Mouse (Mus musculus) bone marrow macrophage, adult 2 months (primary cell): ENCODE results near the gene Phactr2.

Experiments
- CTCF ChIP-seq: IDR thresholded peaks from 2 replicates; pipeline ENCODE4 v1.5.1; 2012; ENCODE audit warnings: low read depth, mild to moderate bottlenecking, low read length, moderate library complexity
- POLR2A ChIP-seq: IDR thresholded peaks from 2 replicates; pipeline ENCODE4 v1.6.1; 2012; ENCODE audit warnings: mild to moderate bottlenecking, low read depth, low read length, borderline replicate concordance

GRCm38 (mm10) chr10:13294886-13295285 is 179.3 kb downstream of the Phactr2 start:
- TF ChIP-seq POLR2A (no peak), CTCF (no peak)
